Mouse (Mus musculus): ENCODE measurements around the gene Cpn2. TPM values are rescaled to one million over a fixed set of nuclear protein-coding genes. Genes with fewer than 3 reads are reported as not detected.
A peak's percentile ranks its signal among the peaks of the same experiment; 100 is the strongest.

Cpn2 gene
- total RNA-seq, 4 experiments from 2014 or later, result not detected

DNA sequence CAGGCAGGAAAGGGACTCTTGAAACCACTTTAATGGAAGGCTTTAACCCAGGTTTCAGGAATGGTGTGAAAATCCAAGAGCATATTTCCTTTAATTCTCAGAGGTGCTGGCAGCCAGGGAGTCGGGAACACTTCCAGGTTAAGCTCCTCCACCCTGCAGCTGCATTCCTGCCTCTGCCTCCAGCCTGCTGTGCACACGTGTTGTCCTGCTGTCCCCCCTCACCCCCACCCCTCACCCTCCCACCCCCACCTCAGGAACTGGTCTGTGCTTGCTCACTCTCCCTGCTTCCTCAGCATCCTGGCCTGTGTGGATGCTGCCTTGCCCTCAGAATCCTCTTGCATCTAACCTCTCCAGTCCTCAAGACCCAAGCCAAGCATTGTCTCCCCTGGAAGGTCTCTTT is 25.7 kb downstream of the Cpn2 start:
- no peak for DNase-seq (ENCODE audit: low spot score in 2 of 2)

- no peak for DNase-seq (ENCODE audit: low spot score in 2 of 2)
These were observed 28.5 kb downstream of the Cpn2 start for GRCm38 (mm10) chr16:30238791-30239190.

DNA sequence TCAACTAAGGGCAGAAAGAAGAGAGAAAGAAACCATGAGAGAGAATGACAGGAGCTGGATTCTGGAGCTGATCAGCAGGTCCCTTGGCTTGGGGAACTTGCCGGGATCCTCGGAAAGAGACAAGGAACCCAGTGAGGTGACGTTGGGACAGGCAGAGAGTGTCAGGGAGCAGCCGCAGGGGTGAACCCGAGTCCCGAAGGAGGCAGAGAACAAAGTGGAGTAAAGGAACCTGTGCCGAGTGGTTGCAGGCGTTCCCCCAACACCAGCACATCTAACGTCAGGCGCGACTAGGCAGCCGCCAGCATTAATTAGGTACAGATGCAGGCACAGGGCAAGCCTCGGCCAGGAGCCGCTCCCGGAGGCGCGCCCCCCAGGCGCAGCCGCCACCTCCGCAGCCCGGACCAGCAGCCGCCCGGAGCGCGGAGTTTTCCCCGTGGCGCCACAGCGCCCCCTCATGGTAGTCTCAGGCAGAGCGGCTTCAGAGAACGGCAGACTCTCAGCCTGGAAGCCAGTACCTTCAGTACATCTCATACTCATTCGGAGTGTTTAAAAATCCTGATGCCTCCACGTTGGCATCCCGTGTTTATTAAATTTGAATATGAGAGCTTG is 31.1 kb downstream of the Cpn2 start:
- DNase-seq (ENCODE audit: low spot score in 2 of 2), result peak; percentile 45 to 83

DNA sequence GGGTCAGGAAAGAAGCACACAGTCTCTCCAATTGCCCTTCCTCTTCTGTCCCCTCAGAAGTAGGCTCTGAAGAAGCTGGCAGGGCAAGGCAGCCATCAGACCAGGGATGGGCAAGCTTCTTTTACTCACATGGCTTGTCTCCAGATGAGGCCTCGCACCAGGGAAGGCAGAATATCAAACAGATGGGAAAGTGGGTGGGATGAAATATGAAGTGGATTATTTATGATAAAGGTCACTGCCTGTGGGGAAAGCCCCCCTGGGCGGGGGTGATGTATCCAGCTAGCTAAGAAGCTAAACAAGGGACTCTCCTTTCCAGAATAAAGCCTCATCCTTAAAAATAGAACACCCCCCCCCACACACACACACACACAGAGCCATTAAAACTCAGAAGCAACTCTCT is 31.7 kb downstream of the Cpn2 start:
- DNase-seq (ENCODE audit: low spot score in 2 of 2), result peak in 1 of 2 experiments; percentile 9

- DNase-seq (ENCODE audit: low spot score in 2 of 2), result peak in 1 of 2 experiments; percentile 6
These were observed 32.4 kb downstream of the Cpn2 start for GRCm38 (mm10) chr16:30234636-30235546.

DNA sequence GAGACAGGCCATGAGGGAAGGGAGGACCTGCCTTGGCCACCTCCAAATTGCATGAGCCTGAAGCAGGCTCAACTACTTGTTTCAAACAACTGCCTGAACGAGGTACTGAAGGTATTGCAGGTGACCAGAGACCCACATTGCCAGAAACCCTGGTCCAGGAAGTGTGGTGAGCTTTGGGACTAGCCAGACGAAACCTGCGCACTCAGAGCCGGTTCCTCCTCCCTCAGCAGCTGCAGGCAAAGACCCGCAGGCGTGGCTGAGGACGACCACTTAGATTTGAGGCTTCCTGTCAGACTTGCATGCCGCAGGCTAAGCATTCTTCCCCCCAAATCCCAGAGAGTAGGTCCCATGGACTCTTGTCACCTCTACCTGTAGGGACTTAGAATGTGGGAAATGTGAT is 33.2 kb downstream of the Cpn2 start:
- no peak for DNase-seq (ENCODE audit: low spot score in 2 of 2)

- DNase-seq (ENCODE audit: low spot score in 2 of 2), result no peak
These were observed 35.3 kb downstream of the Cpn2 start for GRCm38 (mm10) chr16:30231882-30232604.

- no peak for DNase-seq (ENCODE audit: low spot score in 2 of 2)
These were observed 39.9 kb downstream of the Cpn2 start for GRCm38 (mm10) chr16:30227352-30227751.

- DNase-seq (ENCODE audit: low spot score in 2 of 2), result no peak
These were observed 46.0 kb downstream of the Cpn2 start for GRCm38 (mm10) chr16:30221161-30221782.

DNA sequence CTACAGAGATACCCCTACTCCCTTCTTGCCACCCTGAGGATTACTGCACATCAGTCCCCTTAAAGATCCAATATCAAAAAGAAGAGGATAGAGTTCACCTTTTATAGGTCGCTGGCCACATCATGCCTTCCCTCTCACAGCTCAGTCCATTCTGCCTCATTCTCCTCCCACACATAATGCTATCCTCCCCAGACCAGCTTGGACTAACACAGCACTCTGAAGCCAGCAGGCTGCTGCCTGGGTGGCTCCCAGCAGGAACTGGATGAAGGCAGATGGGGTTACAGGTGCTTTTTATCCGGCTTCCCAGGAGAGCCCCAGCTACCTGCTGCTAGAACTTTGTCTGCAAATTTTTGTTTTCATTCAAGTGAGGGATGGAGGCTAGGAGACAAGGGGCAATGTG is 51.5 kb downstream of the Cpn2 start:
- DNase-seq (ENCODE audit: low spot score in 2 of 2), result no peak

GRCm38 (mm10) chr16:30213644-30214043 is 53.7 kb downstream of the Cpn2 start:
- no peak for DNase-seq (ENCODE audit: low spot score in 2 of 2)

DNA sequence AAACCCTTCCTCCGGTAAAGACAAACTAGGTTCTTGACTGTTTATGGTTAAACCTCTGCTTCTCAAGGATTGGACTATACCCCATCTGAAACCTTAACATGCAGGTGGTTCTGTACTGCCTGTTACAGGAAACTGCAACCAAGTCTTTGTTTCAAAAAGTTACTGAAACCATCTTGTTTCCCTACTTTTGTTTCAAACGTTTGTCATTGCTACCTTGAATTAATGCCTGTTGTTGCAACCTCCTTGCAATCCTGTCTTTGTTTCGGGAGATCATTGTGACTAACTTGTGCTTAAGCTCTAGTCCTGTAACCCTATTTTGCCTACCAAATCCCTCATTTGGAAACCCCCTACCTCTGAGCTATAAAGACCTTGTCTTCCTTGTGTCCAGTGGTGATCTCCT is 55.3 kb downstream of the Cpn2 start:
- DNase-seq (ENCODE audit: low spot score in 2 of 2), result no peak

GRCm38 (mm10) chr16:30209264-30209663 is 58.0 kb downstream of the Cpn2 start:
- DNase-seq (ENCODE audit: low spot score in 2 of 2), result no peak

DNA sequence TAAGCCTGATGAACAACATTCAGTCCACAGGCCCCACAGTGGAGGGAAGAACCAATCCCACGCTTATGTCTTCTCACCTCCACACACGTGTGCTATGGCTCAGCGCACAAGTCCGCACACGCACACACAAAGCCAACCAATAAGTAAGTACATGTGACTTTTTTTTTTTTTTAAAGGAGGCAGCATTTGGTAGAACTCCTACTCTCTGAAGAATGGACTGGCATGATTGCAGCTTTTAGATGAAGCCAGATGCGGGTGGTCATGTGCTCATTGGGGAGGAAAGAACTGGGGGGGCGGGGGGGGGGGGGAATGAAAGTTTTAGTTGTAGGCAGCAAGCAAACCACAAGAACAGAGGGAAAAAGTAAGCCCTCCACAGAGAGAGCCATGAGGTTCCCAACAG is 59.3 kb downstream of the Cpn2 start:
- peak in 1 of 2 experiments; percentile 13 for DNase-seq (ENCODE audit: low spot score in 2 of 2)

DNA sequence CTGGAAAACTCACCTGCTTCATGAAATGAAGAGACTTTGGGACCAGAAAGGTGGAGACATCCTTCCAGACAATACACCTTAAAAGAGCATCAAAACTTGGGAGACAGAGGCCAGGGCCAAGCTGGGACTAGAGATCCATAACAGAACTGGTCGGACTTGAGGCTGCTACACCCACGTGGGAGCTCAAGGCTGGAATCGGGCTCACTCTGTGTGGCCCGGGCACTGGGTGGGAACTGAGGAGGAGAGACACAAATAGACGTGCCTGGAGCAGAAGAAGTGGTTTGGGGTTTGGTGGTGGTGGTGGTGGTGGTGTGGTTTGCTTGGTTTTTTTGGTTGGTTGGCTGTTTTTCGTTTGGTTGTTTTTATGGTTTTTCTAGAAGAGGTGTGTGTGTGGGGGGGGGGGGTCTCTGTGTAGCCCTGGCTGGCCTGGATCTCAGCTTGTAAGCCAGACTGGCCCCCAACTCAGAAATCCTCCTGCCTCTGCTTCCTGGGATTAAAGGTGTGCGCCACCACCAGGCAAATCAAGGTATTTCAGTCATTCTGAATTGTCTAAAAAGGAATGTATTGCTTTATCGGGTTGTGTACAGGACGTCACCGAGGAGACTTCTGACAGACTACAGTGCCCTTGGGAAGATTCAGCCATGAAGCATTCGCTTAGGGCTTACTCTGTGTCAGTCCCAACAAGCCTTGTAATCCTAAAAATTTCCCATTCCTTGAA is 60.0 kb downstream of the Cpn2 start:
- DNase-seq (ENCODE audit: low spot score in 2 of 2), result no peak

Other genes with a start within 250 kb of the Cpn2 start
- gene Hes1, start 203.1 kb downstream of the Cpn2 start, total RNA-seq (2022), result 10 to 100 TPM; 21.8 to 37.1 (median 23.1) TPM
- gene Lrrc15, start 15.8 kb upstream of the Cpn2 start, total RNA-seq (2022), result under 1 TPM in 2 of 4 experiments, not detected in 2; 0.08 to 0.11 TPM
- 1 to 10 TPM; 2.0 to 2.4 (median 2.3) TPM for gene Gp5, start 43.3 kb upstream of the Cpn2 start, total RNA-seq (2022)
- gene Atp13a3, start 138.5 kb upstream of the Cpn2 start, total RNA-seq (2022), result 10 to 100 TPM; 63.5 to 84.2 (median 66.8) TPM